Mouse (Mus musculus): ENCODE measurements at regions not wholly inside any gene's neighbourhood (a gene's known extent, or its start where the extent isn't known, plus 50 kb on each side); places are given as distances from the start of the nearest gene placed in this dataset.

DNA sequence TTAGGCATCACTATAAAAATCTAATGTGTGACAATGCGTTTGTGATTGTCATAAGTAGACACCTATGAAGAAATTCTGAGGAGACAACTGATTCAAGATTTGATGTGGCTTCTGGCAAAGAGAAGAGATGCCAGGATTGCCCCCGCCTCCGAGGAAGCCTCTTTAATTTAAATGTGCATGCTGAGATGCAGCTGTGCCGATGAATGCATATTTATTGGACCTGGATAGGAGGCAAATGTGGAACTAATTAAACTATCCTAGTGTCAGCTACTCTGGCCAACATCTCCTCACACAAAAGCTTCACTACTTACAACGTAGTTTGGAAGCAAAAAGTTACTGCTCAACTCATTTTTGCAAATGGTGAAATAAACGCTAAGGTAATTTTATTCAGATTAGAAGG lies 173.4 kb upstream of the Dph6 start:
- DNase-seq (ENCODE audit: low spot score): no peak

GRCm38 (mm10) chr2:114835694-114836093 lies 180.9 kb upstream of the Dph6 start:
- no peak for DNase-seq (ENCODE audit: low spot score)

GRCm38 (mm10) chr2:114843696-114844388 lies 189.1 kb upstream of the Dph6 start:
- no peak for DNase-seq (ENCODE audit: low spot score)

- no peak for DNase-seq (ENCODE audit: low spot score)
These were observed 189.6 kb upstream of the Dph6 start for GRCm38 (mm10) chr2:114844389-114844771.

- no peak for DNase-seq (ENCODE audit: low spot score)
These were observed 193.7 kb upstream of the Dph6 start for GRCm38 (mm10) chr2:114848439-114848838.

GRCm38 (mm10) chr2:114848914-114849313 lies 194.2 kb upstream of the Dph6 start:
- no peak for DNase-seq (ENCODE audit: low spot score)

GRCm38 (mm10) chr2:114853715-114854530 lies 199.2 kb upstream of the Dph6 start:
- peak; percentile 74 for DNase-seq (ENCODE audit: low spot score)

DNA sequence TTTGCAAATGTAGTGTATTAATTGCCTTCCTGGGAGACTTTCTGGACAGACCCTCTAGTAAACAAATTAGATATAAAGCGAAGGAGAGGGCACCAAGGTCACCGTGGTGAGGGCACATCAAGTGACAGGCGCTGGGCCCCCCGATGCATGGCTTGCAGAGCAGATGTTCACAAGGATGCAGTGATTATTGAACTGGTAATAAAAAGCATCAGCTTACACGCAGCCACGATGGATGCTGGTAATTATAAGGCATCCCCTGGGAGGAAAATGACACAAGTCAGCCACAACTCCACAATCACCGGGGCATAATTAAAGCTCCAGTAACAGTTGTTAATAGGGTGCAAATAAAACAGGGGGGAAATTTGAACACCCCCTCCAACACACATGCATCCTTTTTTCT lies 217.5 kb upstream of the Dph6 start:
- no peak for DNase-seq (ENCODE audit: low spot score)

DNA sequence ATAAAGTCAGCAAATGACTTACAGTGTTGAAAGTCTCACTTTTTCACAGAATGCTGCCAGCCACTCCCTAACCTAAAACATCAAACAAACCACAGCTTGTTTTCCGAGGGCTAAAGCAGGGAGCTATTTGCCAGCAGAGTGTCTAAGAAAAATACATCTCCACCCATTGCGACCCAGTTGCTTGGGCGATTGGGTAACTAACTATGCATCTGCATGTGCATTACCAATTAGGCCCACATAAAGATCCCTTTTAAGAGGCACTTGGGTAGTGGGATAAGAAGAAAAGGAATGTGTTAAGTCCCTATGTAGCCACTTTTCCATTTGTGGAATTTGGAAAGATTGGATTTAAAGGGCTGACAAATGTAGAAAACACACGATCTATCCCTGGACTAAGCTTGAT lies 218.3 kb upstream of the Dph6 start:
- no peak for DNase-seq (ENCODE audit: low spot score)

DNA sequence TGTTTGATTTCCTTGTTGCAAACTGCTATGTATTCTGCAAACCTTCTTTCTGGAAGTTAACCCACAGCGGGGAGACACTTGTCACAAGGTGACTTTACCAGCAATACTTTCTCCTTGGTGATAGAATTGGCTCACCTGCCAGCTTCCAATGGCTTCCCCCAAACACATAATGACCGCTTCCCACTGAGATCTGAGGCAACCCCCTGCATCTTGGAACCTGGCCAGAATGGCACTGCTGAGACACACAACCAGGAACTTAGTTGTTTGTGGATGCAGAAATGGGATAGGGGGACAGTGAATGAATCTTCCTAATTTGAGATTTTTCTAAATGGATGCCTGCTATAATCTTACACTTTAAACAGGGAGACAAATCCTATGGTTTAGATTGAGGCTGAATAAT lies 224.3 kb upstream of the Dph6 start:
- DNase-seq (ENCODE audit: low spot score): no peak

DNA sequence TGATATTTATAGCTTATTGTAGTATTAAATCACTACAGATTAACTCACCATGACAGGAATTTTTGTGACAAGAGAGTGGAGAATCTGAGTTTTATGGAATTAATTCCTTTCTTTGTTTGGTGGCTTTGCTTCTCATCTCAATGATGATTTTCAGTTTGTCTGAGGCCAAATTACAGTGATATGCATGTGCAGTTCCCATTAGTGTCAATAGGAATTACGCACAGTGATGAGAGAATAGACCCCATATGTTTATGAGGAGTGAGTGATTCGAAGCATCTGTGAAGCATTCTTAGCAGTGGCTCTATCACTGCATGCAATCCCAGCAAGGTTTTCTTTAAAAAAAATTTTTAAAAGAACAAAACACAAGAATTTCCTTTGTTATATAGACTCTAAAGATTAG lies 225.0 kb upstream of the Dph6 start:
- no peak for DNase-seq (ENCODE audit: low spot score)

DNA sequence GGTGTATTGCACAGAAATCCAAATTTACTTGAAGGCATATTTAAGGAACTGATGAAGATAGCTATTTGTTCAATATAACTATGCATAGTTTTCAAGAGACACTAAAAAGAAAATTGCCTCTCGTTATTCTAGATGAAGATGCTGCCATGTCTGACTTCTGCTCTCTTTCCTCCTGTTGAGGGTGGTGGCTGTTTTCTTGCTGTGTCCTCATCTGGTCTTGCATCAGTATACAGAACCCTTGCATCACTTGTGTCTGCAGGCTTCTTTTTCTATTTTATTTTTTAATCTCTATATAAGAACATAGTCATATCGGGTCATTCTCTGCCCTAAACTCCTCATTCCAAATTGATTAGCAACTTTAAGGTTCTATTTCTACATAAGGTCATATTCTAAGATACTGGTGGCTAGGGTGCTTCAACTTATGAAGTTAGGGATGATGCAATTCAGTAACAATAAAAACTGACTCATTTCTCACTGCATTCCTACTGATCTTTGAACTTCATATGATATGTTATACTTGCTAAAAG lies 231.0 kb upstream of the Dph6 start:
- DNase-seq (ENCODE audit: low spot score): no peak

- no peak for DNase-seq (ENCODE audit: low spot score)
These were observed 244.0 kb upstream of the Dph6 start for GRCm38 (mm10) chr2:114898812-114899211.

DNA sequence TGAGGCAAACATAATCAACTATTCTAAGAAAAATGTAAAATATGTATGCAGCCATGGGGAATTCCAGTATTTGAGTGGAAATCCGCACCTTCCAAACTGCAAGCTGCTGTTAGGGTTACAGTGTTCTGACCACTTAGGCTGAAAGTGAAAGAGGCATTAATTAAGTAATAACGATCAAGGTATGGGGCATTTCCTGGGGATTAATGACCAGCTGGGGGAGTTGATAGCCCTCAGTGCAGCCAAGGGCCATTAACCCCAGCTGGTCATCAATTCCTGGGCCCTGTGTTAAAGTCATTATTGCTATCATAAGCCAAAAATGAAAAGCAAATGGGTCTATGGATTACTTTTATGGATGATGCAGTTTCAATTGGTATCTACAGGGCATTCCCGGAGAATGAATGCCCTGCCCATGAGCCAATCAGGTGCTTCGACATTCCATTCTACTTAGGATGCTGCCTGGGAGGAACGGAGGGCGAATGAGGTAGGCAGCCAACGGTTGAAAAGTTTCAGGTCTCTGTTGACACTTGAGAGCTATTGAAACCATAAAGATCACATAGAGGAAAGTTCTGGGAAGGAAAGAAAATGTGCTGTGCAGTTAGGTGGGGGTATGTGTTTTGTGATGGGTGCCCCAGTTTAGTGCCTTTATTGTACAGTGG lies 257.2 kb upstream of the Dph6 start:
- no peak for DNase-seq (ENCODE audit: low spot score)

DNA sequence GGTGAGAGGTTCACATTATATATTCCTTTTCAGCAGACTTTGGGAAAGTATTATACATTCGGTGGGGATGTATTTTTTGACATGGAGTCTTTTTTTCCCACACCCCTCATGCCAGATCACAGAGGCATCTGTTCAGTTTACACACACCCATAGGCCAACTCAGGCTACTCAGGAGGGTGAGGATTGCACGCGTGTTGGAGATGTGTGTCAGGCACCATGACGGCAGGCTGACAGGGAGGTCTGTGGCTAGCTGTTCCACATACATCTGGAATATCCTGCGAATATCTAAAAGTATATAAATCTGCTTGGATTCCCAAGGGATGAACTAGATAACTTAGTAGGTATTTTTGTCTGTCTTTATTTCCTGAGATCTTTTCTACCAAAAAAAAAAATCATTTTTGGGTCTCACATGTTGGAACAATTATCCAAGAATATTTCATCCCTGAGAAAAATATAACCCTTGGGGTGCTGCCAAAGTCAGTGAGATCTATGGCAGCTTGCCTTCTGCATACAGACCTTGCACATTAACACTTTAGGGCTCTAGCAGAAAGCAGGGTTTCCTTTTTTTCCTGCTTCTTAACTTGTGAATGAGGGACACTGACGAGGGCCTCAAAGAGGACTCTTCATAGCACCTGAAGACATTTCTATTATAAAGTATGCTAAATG lies 260.4 kb upstream of the Dph6 start:
- no peak for DNase-seq (ENCODE audit: low spot score)

DNA sequence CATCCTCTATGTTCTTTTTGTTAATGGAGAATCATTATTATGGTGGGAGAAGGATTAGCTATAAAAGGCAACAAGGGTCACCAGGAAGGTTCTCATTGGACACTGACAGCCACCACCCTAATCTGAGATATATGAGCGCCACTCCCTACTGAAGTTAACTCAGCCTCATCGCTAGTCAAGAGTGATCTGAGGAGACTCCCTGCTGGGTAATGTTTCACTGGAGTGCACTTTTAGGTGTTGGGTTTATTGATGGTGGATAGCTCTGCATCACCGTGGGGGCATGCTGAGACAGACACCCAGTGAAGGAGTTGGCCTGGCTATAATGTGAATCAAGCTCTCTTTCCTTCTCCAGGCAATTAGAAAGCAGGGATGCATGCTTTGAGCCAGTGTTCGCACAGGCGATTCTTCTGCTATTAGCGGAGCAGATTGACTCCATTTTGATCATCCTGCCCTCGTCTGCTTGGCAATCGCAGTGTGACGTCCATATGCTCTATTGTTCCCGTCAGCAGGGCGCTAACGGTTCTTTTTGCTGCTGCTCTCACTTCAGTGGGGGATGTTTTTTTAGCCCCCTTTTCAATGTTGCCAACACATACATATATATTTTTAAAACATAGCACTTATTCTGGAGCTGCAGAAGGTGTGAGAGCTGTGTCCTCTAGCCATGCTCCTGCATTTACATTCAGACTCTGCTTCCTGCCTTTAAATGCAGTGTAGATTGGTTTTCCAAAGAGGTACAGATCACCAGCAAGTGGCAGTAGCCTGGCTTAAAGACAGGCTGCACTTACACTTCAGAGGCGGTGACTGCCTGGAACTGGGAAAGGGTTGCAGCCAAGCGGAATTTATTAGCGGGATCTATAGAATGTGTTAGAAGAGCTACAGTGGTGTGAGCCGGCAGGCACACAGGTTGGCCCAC lies 263.9 kb upstream of the Dph6 start:
- no peak for DNase-seq (ENCODE audit: low spot score)

GRCm38 (mm10) chr2:114923911-114924310 lies 269.1 kb upstream of the Dph6 start:
- DNase-seq (ENCODE audit: low spot score): no peak

GRCm38 (mm10) chr2:114935436-114935835 lies 280.7 kb upstream of the Dph6 start:
- no peak for DNase-seq (ENCODE audit: low spot score)

DNA sequence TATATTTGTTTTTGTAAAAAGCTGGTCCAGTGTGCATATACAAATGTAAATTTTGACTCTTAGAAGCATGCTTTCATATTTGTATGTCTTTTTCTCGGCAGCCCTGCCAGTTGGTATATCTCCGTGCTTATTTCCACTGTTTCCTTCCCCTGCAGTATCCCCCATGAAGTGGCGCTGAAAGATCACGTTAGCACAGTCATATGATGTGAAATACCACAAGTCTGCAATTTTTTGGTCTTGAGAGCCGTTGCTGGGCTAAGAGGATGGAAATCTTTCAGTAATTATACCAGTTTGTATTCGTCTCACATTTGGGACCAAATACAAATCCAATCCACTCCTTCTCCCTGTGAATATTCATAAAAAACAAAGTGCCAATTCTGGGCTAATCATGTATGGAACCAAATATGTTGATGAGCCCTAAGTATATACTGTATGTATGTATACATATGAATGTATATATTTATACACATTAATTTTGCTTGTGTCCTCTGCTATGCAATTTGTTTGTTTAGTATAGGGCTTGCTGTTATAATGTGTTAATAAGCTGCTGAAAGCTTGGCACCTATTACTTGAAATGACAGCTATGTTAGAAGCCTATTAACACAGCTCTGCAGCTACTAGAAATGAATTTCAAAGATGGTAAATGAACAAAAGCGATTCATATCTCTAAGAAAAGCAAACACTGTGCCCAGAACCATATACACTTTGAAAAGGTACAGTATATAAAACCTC lies 283.8 kb upstream of the Dph6 start:
- DNase-seq (ENCODE audit: low spot score): no peak

DNA sequence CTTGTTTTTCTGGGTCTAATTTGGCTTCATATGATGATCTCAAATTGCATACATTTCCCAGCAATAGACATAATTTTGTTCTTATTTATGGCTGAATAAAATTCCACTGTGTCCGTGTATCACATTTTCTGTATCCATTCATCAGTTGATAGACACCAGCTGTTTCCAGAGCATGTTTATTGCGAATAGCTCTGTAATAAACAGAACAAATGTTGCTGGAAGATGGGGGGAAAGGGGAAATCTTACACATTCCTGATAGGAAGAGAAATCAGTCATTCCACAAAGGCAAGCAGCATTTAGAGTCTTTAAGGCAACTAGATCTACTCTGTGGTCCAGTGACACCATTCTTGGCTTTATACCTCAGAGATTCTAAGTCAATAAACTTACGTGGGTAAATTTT lies 311.3 kb upstream of the Dph6 start:
- DNase-seq (ENCODE audit: low spot score): no peak

- DNase-seq (ENCODE audit: low spot score): no peak
These were observed 313.9 kb upstream of the Dph6 start for GRCm38 (mm10) chr2:114968651-114969050.

Measured in urinary bladder, postnatal 14 days (tissue).